Mouse (Mus musculus): ENCODE data around the gene Tifa. TPM values are rescaled to one million over a fixed set of nuclear protein-coding genes. Genes with fewer than 3 reads are reported as not detected.
"Not testable (repeated sequence)": the region's sequence is repeated elsewhere in the genome, so short reads cannot be mapped to it uniquely, and the experiment has no call there.

Gene Tifa
- 1 to 10 TPM; 1.9 to 2.9 TPM for total RNA-seq (2021)
- long read RNA-seq, experiment 1, partial matches to known transcripts = 0 of 3 reads
- long read RNA-seq, experiment 1, other reads (novel, unspliced or antisense) = 1 of 3 reads
- long read RNA-seq, experiment 2 = 0 reads

DNA sequence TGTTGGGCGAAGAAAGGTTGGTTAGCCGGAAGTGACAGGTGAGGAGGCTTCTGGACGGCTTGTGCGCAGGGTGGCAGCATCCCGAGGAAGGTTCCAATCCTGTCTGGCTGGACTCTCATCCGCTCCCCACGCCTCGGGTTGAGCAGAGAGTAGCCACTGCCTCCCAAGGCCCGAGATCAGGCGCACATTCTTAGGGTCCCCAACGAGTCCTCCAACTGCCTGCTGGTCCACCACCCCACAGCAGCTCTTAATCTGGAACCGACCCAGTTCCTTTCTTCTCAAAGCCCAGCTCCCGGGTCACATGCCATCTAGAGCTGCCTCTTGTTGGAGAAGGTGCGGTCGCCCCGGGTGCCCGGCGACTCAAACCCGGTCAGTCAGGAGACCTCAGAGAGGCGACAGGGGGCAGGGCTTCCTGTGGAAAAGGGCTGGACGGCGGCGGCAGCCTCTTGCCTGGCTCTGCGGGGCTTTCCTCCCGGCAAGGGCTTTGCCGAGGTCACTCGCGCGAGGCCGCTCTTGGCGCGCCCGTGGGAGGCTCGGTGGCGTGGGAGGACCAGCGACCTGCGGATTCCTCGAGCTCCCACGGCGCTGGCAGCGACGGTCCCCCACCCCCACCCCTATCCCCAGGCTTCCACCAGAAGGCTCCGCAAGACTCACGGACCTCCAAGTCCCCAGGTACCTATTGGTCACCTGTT lies at the start of gene Tifa:
Tifa (plus strand) TSS at position 306 of the 692 bp plus-strand sequence.
- peak; percentile 80 to 86 for DNase-seq

DNA sequence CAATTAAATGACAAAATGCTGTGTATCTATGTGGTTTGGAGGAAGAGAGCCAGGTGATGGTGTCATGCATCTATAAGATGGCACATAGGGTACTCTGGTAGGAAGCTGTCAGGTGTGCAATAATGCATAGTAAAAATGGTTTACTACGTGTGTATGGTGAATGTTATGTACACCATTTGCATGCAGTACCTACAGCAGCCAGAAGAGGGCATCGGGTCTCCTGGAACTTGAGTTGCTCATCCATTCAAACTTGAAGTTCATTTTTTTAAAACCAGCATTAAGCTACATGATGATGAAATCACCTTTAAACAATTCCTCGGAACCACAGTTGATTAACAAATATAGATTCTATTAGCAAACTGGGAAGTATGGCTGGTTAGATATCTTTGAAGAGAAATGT lies 48.1 kb upstream of the Tifa start:
- DNase-seq = no peak

DNA sequence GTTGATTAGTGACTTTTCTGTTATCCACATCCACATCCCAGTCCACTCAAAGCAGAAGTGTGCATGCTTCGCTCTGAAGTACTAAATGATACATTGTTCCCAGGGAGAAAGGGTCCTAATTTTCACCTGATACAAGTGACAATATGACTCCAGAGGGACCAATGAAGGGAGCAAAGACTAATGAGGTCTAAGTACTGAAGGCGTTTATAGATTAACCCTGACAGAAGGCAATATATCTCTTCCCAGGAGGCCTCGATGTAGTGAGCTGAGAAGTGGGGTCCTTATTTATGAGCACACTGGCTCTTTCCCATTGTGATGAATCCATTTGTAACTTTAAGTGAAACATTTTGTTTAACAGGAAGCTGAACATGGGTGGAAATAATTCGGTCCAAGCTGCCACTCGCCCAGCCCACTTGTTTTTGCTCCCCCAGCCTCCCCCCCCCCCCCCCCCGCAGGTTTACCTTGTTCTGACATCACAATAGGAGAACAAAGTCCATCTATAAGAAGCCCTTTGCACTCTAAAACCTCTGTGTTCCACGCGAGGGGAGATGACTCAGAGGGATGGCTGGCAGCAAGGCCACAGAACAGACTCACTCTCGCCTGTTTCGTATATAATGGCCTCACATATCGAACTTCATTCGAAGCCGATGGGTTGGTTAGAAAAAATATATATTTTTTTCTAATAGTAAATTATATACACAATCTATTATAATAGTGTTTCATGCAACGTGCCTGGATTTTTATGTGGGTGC lies 45.8 kb upstream of the Tifa start:
- DNase-seq = no peak

DNA sequence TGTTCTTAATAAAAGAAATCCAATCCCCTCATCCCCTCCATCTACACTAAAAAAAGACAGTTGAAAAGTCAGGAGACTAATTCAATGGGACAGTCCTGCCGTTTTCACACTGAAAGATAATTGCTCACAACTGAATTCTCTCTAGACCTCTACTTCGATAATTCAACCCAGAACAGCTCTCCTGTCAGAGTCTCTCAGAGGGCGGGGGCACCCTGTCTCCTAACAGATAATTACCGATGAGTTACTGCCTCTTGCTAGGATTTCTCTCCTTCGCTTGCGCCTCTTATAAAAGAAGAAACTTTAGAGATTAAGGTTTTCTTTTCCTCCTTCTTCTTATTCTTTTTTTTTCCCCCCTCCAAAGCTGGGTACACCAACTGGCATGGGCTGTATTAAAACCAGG lies 44.1 kb upstream of the Tifa start:
- no peak for DNase-seq

DNA sequence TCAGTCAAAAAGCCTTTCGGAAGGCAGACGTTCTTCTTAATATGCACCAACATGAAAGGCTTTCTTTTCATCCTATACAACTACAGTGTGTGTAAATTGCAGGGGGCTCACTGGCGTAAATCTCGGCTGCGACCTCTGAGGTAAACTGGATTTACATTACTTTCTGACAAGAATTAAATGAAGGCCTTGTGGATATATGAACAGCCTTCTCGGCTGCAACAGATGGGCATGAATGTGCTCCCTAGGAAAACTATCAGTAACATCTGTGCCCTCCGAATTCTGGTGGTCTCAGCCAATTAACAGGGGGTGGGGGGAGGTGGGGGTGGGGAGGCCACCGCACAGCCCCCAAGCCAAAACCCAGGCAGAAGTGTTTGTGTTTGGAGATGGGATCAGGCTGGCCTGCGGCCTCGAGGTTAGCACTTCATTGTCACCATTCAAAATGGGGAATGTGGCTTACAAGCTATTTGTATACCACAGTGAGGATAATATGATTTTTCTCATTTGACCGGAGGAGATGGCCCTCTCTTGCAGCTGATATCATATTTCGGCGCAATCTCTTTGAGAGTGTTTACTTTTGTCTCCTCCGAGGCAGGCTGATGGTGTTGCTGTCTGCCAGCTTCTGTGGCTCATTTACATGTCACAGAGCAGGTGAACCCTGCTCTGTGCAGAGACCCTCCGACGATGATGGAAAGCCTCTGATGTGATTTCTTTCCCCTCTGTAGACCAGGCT lies 43.5 kb upstream of the Tifa start:
- DNase-seq = no peak

DNA sequence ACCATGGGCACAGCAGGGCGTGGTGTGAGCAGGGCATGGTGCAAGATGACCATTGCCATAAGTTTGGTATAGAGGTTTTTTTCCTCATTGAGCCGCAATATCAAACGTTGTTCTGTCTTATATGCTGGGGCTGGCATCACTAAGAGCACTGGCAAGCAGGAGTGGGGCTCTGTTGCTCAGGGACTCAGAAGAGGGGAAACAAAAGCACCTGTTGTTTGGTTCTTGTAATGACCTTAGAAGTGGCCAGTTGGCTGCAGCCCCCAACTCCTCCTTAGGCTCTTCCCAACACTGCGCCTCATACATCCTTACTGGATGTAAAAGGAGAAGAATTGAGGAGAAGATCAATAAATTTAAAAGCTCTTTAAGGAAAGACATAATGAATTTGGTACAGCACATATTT lies 41.0 kb upstream of the Tifa start:
- no peak for DNase-seq

DNA sequence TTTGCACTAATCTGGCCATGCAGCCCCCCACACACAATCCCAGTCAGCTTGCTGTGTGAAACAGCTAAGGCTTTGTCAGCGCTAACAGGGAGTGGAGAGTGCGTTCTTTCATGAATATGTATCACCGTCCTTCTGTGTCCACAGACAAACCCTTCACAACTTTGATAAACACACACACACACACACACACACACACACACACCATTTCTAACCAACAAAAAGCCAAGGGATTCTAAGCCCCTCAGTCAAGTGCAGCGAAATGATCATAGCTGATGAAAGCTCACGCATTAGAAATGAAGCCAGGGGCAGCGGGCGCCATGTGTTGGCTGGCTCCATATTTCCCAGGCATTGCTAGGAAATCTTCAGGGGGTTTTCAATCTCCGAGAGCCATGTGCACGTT lies 40.3 kb upstream of the Tifa start:
- DNase-seq = no peak

DNA sequence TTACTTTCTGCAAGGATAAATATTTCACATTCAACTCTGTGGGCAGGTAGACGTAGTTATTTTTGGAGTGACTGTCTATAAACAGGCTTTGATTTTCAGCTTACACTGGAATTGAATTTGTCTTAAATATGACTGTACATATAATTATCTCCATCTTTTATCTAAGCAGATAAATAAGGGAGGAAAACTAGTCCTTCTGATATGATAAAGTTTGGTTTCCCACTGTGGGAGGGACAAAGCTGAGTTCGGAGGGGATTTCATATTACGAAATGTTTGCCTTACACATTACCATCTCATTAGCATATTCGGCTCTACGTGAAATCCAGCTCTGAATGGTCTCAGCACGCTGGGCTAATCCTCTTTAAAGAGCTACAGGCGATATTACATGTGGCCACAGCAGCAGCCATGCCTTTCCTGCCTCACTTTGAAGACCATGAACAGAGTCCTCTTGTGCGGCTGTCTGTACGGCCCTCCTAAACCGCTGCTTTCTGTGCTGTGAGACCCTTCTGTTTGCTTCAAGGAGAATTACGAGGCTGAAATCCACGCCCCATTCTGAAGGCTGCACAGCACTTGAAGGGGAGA lies 39.5 kb upstream of the Tifa start:
- DNase-seq = no peak

DNA sequence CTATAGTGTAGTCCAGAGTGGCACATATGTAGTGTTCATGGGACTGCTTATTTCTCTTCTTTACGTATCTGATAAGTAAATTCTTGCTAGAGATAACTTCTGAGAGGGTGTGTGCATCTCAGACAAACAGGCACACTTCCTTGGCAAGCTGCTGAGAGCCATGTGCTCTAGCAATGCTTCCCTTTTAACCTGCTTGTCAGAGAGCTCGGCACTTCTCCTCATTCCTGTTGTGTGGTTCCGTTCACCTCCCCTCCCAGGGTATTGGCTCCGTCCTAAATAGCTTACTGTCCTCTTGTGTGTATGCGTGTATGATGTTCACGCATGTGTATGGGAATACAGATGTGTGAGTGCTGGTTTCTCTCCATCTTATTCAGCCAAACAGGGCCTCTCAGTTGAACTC lies 33.1 kb upstream of the Tifa start:
- DNase-seq = no peak

DNA sequence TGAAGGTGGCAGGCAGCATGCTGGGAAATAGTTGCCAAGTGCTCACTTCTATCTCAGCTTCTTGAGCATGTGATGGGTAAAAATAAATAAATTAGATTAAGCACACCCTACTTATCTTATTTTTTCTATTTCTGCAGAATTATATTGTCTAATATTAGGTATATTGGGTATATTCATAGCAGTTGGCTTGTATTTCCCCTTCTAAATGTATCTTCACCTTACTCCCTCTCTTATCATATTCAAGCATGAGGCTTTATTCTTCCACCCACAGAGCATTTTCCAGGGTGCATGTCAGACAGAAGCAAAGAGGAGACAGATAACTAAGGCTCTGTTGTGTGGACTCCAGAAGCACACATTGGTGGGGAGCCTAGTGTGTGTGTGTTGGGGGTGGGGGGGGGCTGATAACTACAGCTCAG lies 31.7 kb upstream of the Tifa start:
- DNase-seq = no peak

DNA sequence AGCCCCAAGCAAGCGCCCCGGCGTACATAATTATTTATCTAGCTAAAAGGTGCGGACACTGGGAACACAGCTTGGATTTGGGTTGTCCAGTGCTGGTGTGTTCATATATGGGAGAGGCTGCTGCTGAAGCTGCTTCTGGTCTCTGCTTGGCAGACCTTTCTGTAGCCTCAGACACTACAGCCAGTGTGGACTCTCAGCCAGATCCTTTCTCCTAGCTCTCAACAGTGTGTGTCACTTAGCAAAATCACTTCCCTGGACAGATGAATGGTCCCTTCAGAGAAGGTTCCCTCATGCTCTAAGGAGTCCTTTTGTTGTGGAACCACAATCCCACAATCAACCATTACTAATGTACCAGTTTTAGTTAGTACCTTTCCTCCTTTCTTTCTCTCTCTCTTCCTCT lies 30.8 kb upstream of the Tifa start:
- no peak for DNase-seq

DNA sequence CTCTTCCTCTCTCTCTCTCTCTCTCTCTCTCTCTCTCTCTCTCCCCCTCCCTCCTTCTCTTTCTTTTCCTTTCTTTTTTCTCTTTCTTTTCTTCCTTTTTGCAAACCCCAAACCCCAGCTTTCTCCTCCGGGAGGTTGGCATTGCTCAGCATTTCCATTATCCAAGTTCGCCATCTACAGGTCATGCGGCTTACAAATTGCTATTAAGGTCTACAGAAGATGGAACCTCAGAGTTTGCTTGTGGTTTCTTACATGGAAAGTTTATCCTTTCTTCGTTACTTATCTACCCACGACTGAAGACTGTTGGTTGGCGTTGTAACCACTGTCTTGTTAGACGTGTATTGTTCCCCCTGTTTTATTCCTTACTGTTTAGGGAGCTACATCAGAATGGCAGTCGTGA lies 30.4 kb upstream of the Tifa start:
- peak in 1 of 2 experiments; percentile 34 for DNase-seq

DNA sequence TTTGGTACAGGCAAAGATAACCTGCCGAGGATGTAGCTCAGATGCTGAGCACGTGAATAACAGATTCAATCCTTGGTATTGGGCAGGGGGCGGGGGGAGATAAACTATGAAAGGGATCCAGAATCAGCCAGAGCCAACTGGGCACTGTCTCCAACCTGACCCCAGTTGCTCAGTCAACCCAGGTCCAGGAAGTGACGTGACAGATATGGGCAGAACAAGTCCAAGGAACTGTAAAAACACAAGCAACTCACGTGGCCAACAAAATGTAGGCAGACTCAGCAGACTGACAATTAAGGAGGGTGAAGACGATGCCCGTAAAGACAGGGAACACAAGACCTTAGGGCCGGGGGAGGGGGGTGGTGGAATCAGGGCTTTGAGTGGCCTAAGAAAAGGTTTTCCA lies 27.2 kb upstream of the Tifa start:
- DNase-seq = no peak

DNA sequence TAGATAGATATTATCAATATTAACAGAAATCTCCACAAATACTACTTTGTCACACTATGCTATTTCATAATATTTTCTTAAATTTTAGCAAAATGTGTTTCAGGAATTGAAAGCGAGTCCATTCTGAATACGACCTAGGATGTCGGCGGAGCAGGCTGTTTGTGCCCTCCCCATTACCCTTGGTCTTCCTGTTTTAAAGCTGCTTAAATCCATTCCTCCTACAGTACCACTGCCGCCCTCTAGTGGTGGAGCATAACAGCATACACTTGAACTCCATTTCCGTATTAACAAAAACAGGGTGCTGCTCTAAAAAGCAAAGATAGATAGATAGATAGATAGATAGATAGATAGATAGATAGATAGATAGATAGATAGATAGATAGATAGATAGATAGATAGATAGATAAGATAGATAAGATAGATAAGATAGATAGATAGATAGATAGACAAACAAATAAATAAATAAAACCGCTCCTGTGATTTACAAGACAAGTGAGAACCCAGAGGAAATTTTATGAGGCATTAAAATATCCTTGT lies 26.5 kb upstream of the Tifa start:
- peak; percentile 81 to 89 for DNase-seq

DNA sequence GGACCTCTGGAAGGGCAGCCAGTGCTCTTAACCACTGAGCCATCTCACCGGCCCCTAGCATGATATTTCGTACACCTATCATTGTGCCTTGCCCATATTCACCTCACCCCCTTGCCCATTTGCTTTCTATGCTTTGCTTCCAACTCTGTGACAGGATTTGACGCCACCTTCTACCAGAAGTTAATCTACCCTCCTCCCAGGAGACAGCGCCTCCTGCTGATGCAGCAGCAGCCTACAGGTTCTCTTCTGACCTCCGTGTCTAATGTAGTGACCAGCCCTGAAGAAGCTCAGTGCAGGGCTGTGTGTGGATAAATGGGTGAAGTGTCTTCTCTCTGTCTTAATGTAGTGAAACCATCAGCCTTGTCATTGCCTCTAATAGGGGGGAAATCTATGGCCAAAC lies 25.1 kb upstream of the Tifa start:
- DNase-seq = no peak

DNA sequence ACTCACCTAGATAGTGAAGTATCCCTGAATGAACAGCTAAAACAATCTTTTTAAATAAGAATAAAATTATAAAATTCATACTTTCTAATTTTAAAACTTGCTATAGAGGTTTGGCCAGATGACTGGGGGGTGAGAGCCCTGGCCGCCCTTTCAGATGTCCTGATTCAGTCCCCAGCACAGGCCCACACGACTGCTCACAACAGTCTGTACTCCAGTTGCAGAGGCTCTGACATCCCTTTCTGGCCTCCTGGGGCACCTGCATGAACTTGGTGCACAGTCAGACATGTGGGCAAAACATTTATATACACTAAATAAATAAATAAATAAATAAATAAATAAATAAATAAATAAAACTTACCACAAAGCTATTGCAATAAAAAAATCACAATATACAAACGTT lies 23.6 kb upstream of the Tifa start:
- no peak for DNase-seq

DNA sequence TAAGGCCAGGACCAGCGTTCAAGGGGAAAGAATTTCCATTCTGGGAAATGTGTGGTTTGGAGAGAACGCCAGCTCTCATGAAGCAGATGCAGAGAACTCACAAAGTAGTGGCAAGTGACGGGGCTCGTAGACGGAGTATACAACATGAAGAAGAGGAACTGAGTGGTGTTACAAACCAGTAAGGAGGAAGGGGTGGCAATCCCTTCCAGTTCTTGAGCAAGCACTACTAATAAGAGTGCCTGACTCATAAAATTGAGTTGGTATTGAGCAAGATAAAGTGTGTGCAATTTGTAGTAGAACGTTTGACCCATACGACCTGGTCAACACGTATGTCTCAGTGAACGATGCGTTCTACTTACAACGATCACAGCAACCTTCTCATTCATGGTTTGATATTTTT lies 20.5 kb upstream of the Tifa start:
- peak in 1 of 2 experiments; percentile 26 for DNase-seq

DNA sequence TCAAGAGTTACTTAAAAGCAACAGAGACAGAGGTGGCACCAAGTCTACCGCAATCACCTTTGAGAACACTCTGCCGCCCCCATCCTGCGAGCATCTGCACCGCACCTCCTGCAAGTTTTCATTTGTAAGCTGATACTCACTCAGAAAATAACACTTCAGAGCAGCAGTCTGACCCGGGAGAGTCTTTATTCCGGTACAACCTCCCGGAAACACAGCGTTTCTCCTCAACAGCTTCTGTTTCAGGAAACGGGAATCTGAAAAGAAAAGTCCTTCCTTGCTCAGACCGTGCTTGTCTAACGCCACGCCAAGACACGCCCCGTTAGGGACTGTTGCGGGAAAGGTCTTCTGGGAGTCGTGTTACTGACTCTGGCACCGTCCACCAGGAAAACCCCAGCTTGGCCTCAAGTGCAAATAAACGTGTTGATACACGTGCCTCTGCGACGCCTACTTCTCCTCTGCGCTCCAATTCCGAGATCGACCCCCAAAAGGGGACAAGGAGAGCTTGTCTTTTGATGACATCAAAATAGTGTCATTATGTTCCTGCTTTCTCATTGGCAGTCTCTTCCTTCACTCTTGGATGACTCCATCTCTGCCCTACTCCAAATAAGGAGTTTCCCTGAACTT lies 9.5 kb upstream of the Tifa start, which contains the start of gene Alpk1:
Alpk1 (minus strand) TSS at position 507 of the 624 bp plus-strand sequence.
- peak; percentile 87 to 90 for DNase-seq

DNA sequence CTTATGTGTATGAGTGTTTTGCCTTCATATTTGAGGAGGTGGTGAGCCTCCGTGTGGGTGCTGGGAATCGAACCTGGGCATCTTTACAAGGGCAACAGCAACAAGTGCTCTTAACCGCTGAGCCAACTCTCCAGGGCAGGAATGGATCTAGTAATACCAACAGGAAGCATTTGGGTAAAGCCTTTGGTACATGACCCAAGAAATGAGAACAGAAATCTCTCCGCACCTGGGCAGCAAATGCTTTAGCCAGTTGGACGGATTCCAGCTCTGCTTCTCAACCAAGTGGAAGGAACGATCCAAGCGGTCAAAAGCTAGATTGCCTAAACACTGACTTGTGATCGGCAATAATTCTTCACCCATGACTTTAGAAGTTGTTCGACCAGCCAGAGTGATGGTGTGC lies 8.7 kb upstream of the Tifa start:
- DNase-seq = no peak

DNA sequence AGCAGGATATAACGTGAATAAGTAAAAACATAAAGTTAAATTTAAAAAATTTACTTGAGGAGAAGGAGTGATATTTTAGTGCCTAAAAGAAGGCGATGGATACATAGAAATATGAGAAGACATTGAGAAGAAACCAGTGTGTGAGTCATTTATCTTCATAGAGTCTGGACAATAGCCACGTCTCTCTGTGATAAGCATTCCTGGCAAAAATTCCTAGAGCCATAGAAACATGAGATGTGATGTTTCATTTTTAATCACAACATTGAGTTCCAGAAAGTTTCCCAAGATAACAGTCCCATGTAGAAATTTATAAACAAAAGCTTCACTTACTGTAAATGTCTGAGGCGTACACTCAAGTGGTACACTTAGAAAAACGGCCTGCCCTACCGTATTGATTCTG lies 6.7 kb upstream of the Tifa start:
- DNase-seq = no peak

DNA sequence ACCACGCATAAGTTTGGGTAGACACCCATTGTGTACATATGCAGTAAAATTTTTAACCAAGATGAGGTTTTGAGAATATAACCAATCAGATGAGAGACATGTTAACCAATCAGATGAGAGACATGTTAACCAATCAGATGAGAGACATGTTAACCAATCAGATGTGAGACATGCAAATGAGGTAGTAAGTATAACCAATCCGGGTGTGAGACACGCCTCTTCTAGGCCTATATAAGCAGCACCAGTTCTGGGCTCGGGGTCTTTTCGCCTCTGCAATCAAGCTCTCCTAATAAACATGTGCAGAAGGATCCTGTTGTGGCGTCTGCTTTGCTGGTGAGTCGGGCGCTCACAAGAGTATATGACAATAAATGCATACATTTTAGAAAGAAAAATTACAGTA lies 5.9 kb upstream of the Tifa start:
- DNase-seq = not testable (repeated sequence)

DNA sequence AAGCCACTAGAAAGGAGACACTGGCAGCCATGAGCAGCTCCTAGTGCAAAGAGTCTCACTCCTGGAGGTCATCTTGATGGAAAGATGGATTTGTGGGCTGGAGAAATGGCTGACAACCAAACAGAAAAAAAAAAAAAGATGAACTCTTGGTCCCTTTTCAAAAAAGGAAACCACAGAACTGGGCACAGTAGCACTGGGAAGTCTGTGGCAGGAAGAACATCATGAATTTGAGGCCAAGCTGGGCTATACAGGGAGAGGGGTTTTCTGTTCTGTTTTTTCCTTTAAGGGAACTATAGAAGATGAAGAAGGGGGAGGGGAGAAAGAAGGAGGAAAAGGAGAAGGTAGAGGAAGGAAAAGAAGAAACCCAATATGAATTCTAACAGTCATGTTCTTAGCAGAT lies 2.6 kb upstream of the Tifa start:
- DNase-seq = peak in 1 of 2 experiments; percentile 33

Data from heart, adult 18-20 months (tissue).